ENCODE assay signal across 22 mouse cellular contexts in genomic region chr11:30171586-30172178, GRCm38 (mm10).
DNase-seq lines count a peak whose midpoint lies in the region; ATAC-seq and TF ChIP-seq lines count a peak whose summit lies in the region.
"Had no signal": no experiment of that assay in that cellular context is flagged by ENCODE, and none has a peak within 500 bp of the region (broad histone marks: within the 10 kb centered on the region; RNA-seq: fewer than 3 reads in every experiment).

No protein-coding gene starts in this region.

- peak overlapping the region; percentile 73 for H3K27ac ChIP-seq in intestine, embryonic 16.5 days (ENCODE audit: low read length)
- H3K27ac ChIP-seq in small intestine, adult 2 months (ENCODE audit: insufficient read depth, low read depth, low read length) = peak overlapping the region; percentile 70
- H3K27ac ChIP-seq in forebrain, embryonic 15.5 days (replicated peaks) = no peak overlapping the region
- H3K27ac ChIP-seq: embryonic facial prominence, embryonic 12.5 days; heart, embryonic 10.5 days; hindbrain, embryonic 13.5 days; hindbrain, postnatal 0 days had no signal

- peaks cover 24% of the 10 kb centered on the region for H3K4me1 ChIP-seq in intestine, embryonic 16.5 days (ENCODE audit: control insufficient read depth, insufficient read depth, low read length)
- peaks cover 19% of the 10 kb centered on the region for H3K4me1 ChIP-seq in small intestine, adult 2 months (ENCODE audit: control insufficient read depth, insufficient read depth, insufficient read length, low read length)
- peaks cover 7% of the 10 kb centered on the region for H3K4me1 ChIP-seq in forebrain, embryonic 15.5 days

- WGBS in intestine, embryonic 16.5 days = 59% methylated on average over 4 of the region's 4 CpGs
- WGBS in small intestine, adult 2 months = 20% methylated on average over 4 of the region's 4 CpGs
- 93% methylated on average over 4 of the region's 4 CpGs for WGBS in forebrain, embryonic 15.5 days

- peak; percentile 89 for ATAC-seq in intestine, embryonic 16.5 days
- no peak for ATAC-seq in forebrain, embryonic 15.5 days (replicated peaks)
- ATAC-seq: activated CD4-positive, CD25-positive, alpha-beta regulatory T cell, adult 4 months; forebrain, embryonic 16.5 days; hindbrain, postnatal 0 days; Patski had no signal

- H3K4me2 ChIP-seq in intestine, embryonic 16.5 days (ENCODE audit: low read depth, low read length) = no peak overlapping the region
- H3K4me2 ChIP-seq in forebrain, embryonic 15.5 days (replicated peaks) = no peak overlapping the region
- H3K4me2 ChIP-seq: embryonic facial prominence, embryonic 12.5 days; hindbrain, embryonic 13.5 days had no signal

- no peak for TF ChIP-seq CTCF in small intestine, adult 2 months (IDR thresholded peaks at IDR 0.05; ENCODE audit: extremely low read depth, insufficient read length, insufficient replicate concordance, low read depth, low read length)

- H3K4me3 ChIP-seq in intestine, embryonic 16.5 days (ENCODE audit: low read length) = no peak overlapping the region
- H3K4me3 ChIP-seq in small intestine, adult 2 months (ENCODE audit: low read depth, low read length) = no peak overlapping the region
- no peak overlapping the region for H3K4me3 ChIP-seq in forebrain, embryonic 15.5 days
- H3K4me3 ChIP-seq: embryonic facial prominence, embryonic 12.5 days; heart, embryonic 10.5 days; hindbrain, embryonic 13.5 days had no signal

- DNase-seq in heart, adult 11 months = peak; percentile 83
- no peak for DNase-seq in heart, postnatal 4 days
- DNase-seq in 416B (ENCODE audit: low read depth) = peak; percentile 36
- DNase-seq in left cerebral cortex, adult 11 months (ENCODE audit: low spot score) = no peak
- DNase-seq: adrenal gland, postnatal 14 days; cerebellum, adult 11-12 months; cerebellum, adult 9-10 months; cerebellum, postnatal 25 days; gastrocnemius, postnatal 14 days; heart, adult 18-20 months; heart, postnatal 10 days had no signal

- H3K27me3 ChIP-seq in intestine, embryonic 16.5 days (replicated peaks; ENCODE audit: control insufficient read depth, insufficient read depth, low read length) = no peaks in the 10 kb centered on the region
- no peaks in the 10 kb centered on the region for H3K27me3 ChIP-seq in small intestine, adult 2 months (ENCODE audit: control insufficient read depth, insufficient read depth, low read length)
- no peaks in the 10 kb centered on the region for H3K27me3 ChIP-seq in forebrain, embryonic 15.5 days
- H3K27me3 ChIP-seq: CH12.LX; embryonic facial prominence, embryonic 12.5 days; hindbrain, embryonic 13.5 days; Patski had no signal

- no peak for TF ChIP-seq POLR2A in small intestine, adult 2 months (IDR thresholded peaks at IDR 0.05; ENCODE audit: low read depth, low read length)

- H3K9me3 ChIP-seq in intestine, embryonic 16.5 days (ENCODE audit: control insufficient read depth, low read length) = no peaks in the 10 kb centered on the region
- no peaks in the 10 kb centered on the region for H3K9me3 ChIP-seq in forebrain, embryonic 15.5 days
- H3K9me3 ChIP-seq: embryonic facial prominence, embryonic 12.5 days; heart, embryonic 10.5 days; hindbrain, embryonic 13.5 days had no signal

- H3K9ac ChIP-seq in intestine, embryonic 16.5 days (ENCODE audit: low read depth, low read length) = no peak overlapping the region
- no peak overlapping the region for H3K9ac ChIP-seq in forebrain, embryonic 15.5 days (replicated peaks)
- H3K9ac ChIP-seq: embryonic facial prominence, embryonic 12.5 days; hindbrain, embryonic 13.5 days had no signal

- no peaks in the 10 kb centered on the region for H3K36me3 ChIP-seq in intestine, embryonic 16.5 days (ENCODE audit: control insufficient read depth, insufficient read depth, low read length)
- H3K36me3 ChIP-seq in small intestine, adult 2 months (ENCODE audit: control insufficient read depth, insufficient read depth, low read length) = peaks cover 5% of the 10 kb centered on the region
- H3K36me3 ChIP-seq in forebrain, embryonic 15.5 days = no peaks in the 10 kb centered on the region
- H3K36me3 ChIP-seq: embryonic facial prominence, embryonic 12.5 days; hindbrain, embryonic 13.5 days had no signal

Comparison
In these comparisons a context has a peak if more than half of its experiments do, and no peak if none do; other contexts are left out.
1. DNase-seq: peak in heart, adult 11 months (single experiment) and 416B (single experiment); none in heart, postnatal 4 days (single experiment) and left cerebral cortex, adult 11 months (single experiment).